Mouse (Mus musculus): ENCODE measurements around the gene Secisbp2l. TPM values are rescaled to one million over a fixed set of nuclear protein-coding genes. Genes with fewer than 3 reads are reported as not detected.
A peak's percentile ranks its signal among the peaks of the same experiment; 100 is the strongest.

Gene Secisbp2l
- total RNA-seq (2021) (10 to 100 TPM; 55.2 to 56.7 TPM), polyA plus RNA-seq (2012; rRNA removed) (8.8 and 13.3 TPM in 2 replicates)
- long read RNA-seq, full-length matches to known transcripts: 3 of 11 reads
- long read RNA-seq, partial matches to known transcripts: 4 of 11 reads
- long read RNA-seq, other reads (novel, unspliced or antisense): 4 of 11 reads

DNA sequence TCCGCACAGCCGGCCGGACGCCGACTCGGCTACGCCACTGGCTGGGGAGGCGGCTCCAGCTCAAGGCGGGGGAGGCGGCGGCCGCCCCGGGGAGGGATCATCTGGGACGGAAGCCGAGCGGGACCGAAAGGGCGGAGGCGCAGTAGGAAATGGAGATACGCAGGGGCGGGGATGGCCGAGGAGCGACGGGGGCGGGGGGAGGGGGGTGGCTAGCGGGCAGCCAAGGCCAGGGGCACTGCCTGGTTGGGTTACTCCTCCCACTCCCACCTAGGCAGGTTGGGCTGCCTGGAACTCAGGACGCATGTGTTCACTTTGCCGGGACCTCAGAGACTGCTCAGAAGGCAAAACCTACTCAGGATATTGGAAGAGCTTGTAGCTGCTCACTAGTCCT, at the start of gene Secisbp2l:
Gene Secisbp2l, minus strand, starts transcription at position 152 of the 391 bp plus-strand sequence.
- peak; percentile 99 for DNase-seq

DNA sequence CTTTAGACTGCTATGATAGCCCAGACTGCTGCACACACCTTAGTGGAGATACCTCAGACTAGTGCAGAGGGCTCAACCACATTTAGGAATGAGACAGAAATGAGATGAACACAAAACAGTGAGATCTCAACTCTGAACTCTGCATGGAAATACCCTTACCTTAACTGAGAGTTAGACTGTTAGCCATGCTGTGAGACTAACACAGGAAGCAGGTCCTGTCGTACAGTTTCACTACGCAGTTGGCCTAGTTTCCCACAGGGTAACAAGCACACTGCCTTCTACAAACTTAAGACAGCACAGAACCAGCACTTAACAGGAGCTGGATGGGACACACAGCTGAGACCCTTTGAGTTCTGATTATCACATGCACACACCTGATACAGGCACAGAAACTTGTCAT, 47.3 kb upstream of the Secisbp2l start:
- no peak for DNase-seq

DNA sequence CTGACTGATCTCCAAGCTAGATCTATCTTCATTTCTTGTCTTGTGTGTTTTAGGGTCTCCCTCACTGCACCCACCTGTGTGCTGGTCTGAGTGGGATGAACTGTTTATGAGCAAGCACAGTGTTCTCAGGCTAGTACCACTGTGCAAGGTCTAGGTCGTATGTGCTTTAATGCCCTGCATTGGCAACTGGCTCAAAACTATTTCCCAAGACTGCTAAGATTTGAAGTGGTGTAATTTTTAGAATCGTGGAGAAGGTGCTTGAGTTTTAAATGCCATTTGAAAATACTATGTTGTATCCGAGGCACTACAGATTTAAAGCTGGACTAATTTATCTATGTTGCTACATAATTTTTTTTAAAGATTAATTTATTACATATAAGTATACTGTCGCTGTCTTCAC, 45.2 kb upstream of the Secisbp2l start:
- DNase-seq: no peak

DNA sequence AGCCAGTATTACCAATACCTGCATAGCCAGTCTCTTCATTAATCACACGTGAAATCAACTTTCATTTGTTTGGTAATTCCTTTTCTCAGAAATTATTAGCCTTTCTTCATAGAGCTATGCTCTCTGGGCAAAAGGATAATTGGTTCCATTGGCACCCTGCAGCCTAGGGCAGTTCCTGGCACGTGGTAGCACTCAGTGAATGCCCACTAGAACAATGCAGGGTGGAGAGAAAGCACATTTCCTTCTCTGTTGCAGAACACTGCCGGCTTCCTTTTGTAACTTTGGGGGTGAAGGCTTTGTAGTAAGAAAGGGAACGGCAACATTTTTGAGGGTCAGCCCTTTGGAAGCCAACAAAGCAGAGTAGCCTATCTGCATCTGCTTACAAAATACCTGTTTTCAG, 43.5 kb upstream of the Secisbp2l start:
- DNase-seq: no peak

DNA sequence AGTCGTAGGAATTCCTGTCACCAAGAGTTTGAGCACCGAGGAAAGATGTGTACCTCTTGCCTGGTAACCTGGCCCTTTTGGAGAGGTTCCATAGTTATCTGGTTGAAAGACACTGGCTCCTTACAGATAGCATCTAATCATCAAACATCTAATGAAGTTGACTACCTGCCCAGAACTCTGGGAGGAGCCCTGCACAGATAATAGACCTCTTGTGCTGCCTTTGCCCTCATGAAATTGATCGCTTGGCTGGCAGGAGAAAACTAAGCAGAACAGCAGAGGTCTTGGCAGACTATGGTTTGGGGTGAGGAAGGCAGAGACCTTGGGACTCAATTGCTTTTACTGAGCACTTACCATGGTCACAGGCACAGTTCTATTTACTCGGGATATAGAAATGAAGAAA, 37.7 kb upstream of the Secisbp2l start:
- no peak for DNase-seq

DNA sequence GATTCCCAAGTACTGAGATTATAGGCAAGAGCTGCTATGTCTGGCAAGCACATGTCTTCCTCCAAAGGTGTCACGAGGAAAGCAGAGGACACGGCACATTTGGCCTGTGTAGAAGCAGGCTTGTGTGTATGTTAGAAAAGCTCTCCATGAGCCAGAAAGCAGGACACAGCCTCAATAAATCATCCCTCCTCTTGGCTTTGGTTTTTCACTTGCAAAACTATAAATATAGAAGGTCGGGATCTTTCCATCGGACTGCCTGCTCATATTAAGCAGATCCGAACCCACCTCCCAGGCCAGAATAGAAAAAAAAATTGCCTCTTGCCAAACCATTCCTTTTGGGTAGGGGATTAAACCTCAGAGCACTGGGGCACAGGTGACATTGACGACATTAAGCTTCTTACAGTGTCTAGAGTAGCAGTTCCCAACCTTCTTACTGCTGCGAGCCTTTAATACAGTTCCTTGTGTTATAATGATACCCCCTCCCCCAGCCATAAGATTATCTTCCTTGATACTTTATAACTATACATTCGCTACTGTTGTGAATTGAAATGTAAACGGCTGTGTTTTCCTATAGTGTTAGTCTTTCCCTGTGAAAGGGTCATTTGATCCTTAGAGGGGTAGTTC, 31.4 kb upstream of the Secisbp2l start:
- DNase-seq: no peak

DNA sequence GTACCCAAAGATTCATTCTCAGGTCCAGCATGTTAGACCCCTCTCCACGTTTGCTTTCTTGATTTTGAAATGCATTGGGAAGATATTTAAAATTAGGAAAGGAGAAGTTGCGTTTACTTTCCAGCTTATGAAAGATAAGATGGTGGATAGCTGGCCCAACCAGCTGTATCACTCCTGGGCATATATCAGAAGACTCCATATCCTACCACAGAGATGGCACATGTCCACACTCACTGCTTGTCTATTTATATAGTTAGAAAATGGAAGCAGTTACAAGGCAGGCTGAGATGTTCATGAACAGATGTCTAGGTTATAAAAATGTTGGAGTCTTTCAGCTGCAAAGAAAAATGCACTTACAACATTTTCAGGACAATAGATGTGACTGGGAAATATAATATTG, 28.7 kb upstream of the Secisbp2l start:
- DNase-seq: no peak

DNA sequence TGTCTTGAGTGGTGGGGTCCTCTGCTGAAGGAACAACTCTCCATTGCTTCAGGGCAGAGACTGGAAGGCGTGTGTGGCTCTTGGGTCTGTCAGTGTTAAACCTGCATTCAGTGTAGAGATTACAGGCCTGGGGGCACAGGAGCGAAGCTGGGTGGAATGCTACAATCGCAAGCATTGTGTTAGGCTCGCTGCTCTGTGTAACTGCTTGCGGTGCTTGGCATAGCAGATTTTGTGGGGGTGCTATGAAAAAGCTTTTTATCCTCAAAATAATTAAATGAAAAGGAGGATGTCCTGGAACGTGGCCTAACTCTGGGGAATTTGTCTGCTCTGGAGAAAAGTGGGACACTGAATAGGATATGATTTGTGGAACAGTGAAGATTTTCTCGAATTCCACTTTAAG, 26.9 kb upstream of the Secisbp2l start:
- no peak for DNase-seq

DNA sequence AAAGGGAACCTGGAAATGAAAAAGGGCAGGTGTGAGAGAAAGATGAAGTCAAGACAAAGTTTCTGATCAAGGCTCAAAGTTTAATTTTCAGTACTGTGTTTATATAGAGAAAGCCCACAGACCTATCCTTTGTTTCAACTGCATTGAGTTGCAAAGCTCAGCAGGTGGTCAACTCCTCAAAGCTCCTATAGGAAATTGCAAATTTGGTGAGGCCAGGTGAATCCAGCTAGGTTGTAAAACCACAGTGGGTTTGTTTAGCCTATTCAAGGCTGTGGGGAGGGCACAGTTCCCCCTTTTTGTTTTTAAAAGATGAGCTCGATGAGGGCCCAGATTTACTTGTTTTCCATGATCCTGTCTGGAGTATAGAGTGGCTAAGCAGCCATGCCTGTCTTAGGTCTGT, 23.2 kb upstream of the Secisbp2l start:
- DNase-seq: no peak

DNA sequence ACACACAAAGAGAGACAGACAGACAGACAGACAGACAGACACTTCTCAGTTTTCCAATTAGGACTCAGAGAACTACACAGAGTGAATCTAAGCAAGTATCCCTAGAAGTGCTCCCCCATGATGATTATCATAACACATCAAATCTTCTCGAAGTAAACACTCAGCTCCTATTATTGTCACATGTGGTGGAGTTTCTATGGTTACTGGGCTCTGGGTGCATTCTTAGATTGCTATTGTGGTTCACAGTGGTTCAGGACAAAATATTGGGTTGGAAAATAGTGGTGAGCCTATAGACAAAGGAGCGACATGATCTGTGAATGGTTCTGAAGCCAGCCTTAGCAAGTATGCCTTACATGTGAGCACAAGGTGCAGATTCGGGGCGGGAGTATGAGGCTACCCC, 19.3 kb upstream of the Secisbp2l start:
- no peak for DNase-seq

DNA sequence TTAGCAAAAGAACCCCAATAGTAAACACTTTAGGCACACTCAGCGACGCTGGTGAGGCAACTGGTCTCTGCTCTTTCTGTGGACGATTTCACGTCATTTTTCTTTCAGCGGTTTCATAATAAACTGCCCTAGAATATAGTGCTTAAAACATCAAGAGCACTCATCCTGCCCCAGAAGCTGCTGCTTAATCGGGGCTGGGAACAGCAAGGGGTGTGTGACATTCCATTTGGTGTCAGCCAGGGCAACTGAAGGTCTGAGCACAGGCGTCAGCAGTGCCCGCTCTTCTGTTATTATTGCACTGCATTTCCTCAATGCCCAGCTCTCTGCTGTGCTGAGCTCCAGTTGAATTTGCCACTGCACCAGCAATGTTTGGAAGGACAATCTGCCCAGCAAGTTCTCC, 18.4 kb upstream of the Secisbp2l start:
- DNase-seq: no peak

DNA sequence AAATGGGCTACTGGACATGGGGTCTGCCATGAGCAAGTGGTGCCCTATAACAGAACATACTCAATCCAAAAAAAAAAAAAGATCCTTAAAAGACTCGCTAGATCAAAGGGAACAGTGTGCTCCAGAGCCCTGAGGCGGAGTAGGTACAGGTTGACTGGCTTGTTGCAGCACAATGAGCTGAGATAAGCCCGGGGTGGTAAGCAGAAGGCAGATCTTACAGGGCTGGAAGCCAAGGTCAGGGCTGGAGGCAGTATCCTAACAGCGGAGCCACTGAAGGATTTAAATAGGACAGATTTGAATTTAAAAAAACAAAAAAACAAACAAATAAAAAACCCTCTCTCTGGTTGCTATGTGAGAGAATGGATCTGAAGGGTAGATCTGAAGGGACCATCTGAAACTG, 17.8 kb upstream of the Secisbp2l start:
- DNase-seq: peak; percentile 59

DNA sequence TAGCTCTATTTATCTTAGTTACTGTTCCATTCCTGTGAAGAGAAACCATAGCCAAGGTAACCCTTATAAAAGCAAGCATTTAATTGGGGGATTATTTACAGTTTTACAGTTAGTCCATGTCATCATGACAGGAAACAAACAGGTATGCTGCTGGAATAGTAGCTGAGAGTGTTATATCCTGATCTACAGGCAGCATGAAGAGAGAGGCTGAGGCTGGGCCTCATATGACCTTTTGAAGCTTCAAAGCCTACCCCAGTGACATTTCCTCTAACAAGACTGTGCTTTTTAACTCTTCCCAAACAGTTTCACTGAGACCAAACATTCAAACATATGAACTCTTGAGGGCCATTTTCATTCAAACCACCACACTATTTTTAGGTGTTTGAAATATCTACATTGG, 15.2 kb upstream of the Secisbp2l start:
- no peak for DNase-seq

DNA sequence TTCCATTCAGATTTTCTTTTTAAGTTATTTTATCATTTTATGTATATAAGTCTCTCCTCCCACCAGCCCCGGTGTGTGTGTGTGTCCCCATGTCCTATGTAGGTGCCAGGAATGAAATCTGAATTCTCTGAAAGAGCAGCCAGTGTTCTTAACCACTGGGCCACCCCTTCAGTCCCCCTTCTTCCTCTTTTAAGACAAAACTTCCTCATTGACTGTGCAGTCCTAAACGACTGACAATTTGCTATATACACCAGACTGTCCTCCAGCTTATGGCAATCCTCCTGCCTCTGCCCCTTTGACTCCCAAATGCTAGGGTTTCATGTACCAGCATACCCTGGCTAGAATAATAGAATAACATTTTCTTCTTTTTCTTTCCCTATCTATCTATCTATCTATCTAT, 12.4 kb upstream of the Secisbp2l start:
- no peak for DNase-seq

DNA sequence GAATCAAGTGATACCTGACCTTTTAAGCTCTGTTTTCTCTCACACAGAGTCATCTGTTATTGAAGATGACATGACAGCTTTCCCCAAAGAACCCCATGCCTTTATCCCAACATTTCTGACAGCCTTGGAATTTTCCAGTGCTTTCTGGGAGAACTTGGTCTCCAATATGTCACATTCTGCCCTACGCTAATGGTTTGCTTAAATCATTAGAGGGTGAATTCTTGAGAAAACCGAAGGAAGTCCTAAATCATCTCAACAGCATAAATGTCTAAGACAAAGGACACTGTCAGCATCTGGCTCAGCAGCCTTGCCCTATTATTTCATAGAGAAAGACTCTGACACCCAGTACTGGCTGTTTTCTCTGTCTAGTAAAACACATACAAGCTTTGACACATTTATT, 11.5 kb upstream of the Secisbp2l start:
- DNase-seq: no peak

DNA sequence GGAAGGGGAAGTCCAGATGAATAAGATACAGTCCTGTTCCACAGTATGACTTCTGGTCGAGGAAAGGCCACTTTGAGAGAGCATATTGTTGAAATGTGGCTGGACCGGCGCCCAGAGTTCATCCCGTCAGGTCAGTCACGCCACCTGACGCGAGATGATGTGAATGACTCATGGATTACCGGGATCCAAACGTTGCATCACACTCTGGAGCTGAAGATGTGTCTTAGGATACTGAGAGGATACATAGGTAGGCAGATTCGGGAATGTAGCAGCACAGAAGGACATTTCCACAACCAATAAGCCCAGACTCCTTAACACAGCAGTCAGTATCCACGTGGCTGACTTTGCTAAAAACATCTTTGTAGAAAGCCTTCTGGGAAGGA, 10.2 kb upstream of the Secisbp2l start:
- DNase-seq: no peak

DNA sequence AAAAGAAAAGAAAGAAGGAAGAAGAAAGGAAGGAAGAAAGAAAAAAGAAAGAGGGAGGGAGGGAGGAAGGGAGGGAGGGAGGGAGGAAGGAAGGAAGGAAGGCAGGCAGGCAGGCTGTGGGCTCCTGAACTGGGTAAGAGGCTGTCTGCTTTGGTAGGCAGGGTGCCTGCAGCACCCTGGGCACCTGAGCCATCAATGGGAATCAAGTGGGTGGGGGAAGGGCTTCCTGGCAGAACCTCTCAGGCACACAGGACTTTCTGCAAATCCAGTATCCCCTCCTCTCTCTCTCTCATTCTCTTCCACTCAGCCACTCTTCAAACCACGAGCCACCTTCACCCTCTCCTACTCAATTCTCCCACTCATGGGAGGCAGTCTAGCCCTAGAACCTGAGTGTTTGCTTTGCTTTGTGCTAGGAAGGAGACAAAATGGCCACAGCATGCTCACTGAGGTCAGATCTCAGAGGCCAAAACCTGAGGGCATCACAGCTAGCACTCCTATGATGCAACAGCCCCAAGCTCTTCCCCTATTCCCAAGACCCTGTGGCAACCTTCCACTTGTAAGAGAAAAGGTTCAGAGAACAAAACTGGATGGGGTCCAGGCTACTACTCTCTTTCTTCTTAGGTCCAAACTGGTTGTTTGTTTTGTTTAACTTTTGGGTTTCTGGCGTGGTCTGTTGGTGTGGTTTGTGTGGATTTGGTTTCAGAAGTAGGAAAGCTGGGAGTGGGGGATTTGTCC, 9.6 kb upstream of the Secisbp2l start:
- DNase-seq: no peak

DNA sequence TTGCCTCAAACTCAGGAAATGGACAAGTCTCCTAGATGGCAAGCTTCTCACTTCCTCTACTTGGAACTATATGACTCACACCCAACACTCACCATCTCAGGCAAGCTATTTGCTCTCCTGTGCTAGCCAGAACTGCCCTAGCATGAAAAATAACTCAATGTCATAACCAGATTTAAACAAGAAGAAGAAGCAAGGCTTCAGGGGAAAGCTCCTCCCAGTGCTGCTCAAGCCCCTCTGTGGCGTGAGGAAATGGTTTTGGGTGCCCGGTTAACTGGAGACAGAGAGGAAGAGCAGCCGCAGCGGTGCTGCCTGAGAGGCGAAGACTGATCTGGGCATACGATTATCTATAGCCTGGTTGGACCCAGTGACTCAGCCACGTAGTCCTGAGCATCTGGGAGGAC, 8.8 kb upstream of the Secisbp2l start:
- DNase-seq: no peak

DNA sequence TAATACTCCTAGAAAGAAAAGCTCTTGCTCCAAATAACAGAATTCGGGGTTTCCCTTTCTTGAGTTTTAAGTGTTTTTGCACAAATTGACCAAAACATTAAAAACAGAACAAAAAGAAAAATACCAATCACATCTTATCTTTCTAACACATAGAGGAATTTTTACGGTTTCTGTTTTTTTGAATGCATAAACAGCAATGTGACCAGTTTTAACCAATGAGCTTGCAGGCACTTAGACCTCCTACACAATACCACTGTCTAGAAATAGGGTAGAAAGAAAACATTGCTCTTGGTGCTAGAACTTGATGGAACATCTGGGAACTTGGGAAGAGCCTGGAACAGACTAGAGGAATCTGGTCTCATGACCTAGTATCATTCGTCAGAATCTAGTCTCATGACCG, 7.6 kb upstream of the Secisbp2l start:
- no peak for DNase-seq

DNA sequence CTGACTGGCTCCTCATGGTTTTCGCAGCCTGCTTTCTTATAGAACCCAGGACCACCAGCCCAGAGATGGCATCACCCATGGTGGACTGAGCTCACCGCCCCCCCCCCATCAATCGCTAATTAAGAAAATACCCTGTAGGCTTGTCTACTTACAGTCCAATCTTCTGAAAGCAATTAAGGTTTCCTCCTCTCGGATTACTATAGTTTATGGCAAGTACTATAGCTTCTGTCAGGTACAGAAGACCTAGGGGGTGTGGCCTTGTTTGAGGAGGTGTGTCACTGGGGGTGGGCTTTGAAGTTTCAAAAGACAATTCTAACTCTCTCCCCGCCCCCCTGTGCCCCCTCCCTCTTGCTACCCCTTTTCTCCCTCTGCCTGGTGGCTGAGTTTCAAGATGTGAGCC, 6.6 kb upstream of the Secisbp2l start:
- DNase-seq: no peak

DNA sequence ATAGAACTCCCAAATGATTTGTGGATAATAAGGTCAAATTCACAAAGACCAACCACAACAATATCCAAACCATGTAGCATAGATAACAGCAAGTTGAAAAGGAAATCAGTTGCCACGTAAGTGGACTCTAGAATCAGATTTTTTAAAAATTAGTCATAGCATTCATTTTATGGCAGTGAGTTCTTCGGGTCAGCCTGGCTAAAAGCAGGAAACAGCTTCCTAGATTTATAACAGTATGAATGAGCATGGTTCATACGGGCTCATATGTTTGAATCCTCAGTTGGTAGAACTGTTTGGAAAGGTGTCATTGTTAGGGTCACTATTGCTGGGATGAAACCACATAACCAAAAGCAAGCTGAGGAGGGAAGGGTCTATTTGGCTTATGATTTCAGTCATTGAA, 6.1 kb upstream of the Secisbp2l start:
- no peak for DNase-seq

DNA sequence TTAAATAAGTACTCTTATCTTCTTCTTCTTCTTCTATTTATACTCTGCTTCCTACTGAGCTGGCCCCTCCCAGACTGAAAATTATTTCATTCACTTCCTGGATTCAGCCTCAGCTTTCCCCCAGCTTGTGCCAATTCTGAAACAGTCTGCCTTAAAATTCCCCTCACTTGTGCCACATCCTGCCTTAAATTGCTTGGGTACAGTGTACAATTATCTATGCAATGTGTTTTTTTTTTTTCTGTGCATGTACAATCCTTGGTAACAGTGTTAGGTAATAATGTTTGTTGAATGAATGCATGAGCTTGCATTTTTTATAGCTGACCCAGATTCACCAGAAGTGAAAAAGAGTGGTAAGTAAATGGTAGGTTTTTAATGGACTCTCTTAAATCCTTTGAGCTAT, 5.7 kb upstream of the Secisbp2l start:
- DNase-seq: no peak

DNA sequence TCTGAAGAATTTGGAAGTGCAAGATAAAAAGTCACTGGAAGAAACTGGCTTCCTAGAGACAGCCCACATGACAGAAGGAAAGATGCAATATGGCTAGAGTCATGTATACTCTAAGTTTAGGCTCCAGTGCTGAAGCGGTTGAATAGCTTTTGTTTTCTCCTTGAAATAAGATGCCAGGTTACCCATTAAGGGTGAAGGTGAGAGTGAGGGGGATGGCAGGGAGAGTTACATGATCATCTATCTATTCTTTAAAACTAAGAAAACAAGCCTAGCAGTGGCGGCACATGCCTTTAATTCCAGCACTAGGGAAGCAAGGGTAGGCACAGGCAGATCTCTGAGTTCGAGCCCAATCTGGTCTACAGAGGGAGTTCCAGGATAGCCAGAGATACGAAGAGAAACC, 2.4 kb upstream of the Secisbp2l start:
- DNase-seq: no peak

DNA sequence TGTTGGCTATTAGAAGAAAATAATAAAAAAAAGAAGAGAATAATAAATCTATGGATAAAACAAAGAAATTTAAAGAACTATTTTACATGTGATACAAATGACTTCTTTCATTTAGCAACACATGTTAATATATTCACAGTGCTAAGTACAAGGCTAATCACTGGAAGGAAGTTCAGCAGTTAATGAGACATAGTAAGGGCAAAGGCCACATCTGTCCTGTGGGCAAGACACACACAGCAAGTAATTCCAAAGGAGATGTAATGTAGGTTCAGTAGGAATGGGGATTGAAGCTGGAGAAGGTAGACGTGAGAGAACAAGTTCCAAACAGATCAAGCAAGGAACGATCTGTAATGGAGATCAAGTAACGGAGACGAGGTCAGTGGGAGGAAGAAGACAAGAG, 1.7 kb upstream of the Secisbp2l start:
- DNase-seq: no peak
